Mouse (Mus musculus) kidney, adult 2 months (tissue): Measurements from ENCODE around the gene Suds3.

Experiments used
- CTCF ChIP-seq: fragments of 200-500 bp; conservative IDR thresholded peaks from 2 replicates; pipeline ENCODE4 v1.5.1; 2011; ENCODE audit warnings: low read depth, mild to moderate bottlenecking, control low read depth, low read length, moderate library complexity, mixed read lengths; ENCODE audit not compliant: insufficient read depth, insufficient read length
- POLR2A ChIP-seq: fragments of 200-500 bp; IDR thresholded peaks from one replicate; pipeline ENCODE4 v1.6.1; 2011; ENCODE audit warnings: low read depth, low read length, control low read depth

- no peak for TF ChIP-seq CTCF
- TF ChIP-seq POLR2A = no peak
These were observed 54.7 kb downstream of the Suds3 start for GRCm38 (mm10) chr5:117061251-117061650.
